Mouse (Mus musculus) adipocyte (in vitro differentiated cells): ENCODE measurements around the gene Slc2a10.

ENCODE experiments used
- DNase-seq: peaks from one replicate; pipeline ENCODE4 v3.0.0-alpha.2; 2016; ENCODE audit warnings: low spot score

The Slc2a10 gene

DNA sequence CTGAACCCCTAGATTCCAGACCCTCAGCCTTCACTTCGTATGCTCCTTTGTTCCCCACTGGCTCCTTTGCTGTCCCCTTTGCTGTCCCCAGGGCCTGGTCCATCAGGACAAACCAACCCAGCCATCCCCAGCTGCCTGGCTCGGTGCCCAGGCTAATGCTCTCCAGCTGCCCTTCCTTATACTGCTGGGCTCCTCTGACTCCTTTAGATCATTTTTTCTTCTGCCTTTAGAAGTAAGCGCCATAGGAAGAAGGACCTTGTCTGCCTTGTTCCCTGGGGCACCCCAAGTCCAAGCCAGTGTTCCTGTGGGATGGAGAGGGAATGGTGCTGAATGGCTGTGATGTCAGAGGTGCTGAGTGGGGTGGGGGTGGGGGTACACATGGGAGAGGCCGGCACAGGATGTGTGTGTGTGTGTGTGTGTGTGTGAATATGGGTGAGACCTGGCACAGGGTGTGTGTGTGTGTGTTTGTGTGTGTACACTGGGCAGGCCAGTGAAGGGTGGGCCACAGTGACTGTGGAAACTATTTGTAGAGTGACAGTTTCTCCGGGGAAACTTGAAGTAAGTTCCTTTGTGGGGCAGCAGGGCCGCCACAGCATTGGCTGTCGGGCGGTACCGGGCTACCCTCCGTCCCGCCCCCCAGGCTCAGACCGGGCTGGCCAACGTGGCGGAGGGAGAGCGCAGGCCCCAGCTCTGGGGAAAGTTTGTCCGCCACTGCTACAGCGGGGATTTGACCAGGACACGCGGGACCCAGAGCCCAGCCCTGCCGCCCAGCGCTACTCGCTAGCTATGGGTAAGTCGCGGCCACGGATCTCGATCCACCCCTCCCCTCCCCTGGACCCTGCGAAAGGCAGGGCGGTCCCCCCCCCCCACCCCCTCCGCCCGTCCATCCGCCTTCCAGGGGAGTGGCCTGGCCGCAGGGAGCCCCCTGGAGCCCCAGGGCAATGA, at the start of gene Slc2a10:
Gene Slc2a10, plus strand, starts transcription at position 529 of the 945 bp plus-strand sequence.
- DNase-seq = peak; percentile 56

DNA sequence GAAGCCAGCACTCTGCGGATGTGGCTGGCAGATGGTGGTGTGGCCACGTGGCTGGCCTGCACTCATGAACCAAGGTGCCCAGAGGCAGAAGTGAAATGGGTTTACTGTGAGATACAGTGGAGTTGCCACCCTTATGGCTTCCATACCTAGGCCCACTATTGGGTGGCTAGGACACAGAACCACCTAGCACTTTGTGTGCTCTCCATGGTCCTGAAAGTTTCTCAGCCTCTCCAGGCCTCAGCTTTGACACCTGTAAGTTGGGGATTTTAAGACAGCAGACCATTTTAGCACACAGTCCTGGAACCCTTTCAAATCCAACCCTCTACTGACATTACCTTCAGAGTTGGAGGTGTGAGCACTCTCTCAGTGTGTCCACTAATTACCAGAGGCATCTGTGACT, 46.9 kb upstream of the Slc2a10 start:
- peak; percentile 36 for DNase-seq

DNA sequence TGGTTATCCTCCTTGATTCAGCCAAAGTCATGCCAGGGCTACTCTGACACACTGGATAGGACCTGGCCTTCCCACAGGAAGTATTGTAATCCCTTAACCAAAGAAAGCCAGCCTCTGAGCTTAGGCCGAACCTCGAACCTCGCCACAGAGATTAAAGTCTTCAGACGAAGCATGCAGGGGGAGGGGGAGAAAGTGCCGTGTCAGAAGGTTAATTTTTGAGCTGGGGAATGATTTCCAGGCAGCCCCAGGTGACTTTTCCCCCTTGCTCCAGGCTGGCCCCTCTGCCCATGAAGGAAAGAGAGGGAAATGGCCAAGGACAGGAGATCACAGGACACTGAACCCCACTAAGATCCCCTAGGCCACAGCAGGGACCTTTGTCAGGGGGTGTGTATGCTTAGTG, 45.4 kb upstream of the Slc2a10 start:
- DNase-seq = no peak

DNA sequence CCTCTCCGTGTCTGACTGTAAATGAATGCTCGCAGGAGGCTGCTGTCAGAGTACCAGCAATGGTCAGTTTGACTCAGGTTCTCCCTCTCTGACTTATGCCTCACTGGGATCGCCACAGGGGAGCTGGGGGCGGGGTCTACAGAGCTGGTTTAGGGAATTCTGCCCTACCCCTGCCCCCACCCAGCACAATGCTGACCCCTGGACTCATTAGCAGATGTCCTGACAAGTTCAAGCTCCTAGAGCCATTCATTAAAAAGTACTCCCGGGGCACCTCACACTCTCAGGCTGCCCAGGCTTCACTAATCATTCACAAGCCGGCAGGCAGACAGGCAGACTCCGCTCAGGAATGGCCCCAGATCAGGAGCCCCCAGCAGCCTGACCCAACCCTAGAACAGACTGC, 43.9 kb upstream of the Slc2a10 start:
- DNase-seq = no peak

DNA sequence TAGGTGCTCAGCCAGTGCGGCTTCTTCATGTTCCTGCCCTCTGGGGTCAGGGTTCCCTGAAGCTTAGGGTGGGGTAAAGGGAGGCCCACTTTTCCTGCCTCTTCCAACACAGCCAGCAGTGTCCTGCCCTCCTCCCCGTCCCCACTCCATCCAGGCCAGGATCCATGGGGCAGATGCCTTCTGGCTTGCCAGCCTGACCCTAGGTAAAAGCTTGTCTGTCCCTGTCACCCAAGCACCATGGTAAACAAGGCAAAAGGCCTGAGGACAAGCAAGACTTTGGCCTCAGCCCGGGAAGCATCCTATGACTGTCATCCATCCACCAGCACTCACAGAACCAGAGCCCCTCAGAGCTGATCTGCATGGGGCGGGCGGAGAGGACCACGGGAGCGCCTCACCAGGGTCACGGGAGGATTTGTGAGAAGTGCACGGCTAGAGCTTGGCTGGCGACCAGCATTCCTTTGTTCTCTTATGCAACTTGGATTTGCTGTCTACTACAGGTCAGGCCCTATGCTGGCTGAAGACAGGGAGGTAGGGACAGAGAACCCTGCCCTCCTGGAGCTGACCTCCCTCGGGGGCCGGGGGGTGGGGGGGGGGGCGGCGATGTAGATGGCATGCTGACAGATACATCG, 35.6 kb upstream of the Slc2a10 start:
- DNase-seq = peak; percentile 39

DNA sequence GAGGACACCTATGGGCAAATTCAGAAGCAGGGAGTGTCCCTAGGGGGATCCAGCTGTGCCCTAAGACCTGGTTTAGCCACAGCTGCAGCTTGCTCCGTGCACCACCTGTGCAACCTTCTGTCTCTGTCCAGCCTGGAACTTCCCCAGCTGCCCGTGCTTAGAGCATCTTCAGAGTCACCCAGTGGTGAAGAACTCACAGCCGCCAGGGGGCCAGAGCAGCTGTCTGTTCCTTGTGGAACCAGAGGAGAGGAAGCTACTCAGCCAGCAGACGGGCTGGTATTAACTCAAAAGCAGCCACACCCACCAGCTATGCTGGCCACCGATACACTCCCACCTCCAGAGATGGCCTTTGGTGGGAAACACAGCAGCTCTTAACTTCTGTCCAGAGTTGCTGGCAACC, 33.4 kb upstream of the Slc2a10 start:
- no peak for DNase-seq

DNA sequence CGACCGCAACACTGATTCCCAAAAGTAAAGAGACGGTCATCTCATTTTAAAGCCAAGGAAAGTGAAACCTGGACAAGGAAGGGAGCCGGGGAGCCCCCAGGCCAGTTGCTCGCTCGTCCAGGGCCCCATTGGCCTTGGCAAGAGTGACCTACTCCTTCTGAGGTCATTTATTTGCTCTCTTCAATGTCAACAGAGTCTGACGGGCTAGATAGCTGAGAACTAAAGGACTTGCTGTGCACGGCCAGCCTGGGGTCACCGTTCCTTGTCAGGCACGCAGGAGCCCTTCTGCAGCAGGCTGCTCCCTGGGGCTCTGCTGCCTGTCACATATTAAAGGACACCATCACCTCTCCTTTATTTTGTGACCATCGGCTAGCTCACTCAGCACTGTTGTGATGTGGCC, 31.6 kb upstream of the Slc2a10 start:
- no peak for DNase-seq

DNA sequence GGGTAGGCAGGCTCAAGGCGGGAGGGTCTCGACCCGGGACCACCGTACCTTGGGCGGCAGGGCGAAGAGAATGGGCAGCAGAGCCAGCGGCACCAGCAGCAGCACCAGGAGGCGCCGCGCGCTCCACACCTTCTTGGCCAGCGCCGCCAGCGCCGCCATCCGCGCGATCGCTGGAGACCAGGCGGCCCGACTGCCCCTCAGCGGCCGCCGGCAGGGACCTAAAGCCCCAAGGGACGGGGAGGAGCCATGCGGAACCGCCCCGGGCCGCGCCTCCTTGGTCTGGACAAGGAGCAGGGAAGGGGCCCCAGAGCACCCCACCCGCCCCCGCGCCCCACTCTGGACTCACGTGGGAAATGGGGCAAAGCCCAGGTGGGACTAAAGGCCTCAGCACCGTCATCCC, 30.6 kb upstream of the Slc2a10 start, which contains the start of gene Slc13a3:
Gene Slc13a3, minus strand, starts transcription at position 228 of the 400 bp plus-strand sequence.
- DNase-seq = no peak

DNA sequence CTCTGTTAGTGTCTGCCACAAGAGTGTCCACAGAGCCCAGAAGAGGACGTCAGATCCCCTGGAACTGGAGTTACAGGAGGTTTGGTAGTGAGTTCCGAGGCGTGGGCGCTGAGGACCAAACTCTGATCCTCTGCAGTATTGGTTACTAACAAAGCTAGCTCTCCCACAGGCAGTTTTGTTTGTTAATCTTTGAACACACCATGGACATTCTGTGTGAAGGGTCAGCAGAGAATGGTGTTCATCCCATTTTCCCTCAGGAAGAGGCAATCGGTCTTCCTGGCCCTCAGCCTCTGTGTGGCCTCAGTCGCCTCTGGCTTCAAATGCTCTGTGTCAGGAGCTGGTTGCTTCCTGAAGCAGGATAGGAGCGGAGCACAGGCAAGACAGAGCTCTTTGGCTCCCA, 28.2 kb upstream of the Slc2a10 start:
- DNase-seq = no peak

DNA sequence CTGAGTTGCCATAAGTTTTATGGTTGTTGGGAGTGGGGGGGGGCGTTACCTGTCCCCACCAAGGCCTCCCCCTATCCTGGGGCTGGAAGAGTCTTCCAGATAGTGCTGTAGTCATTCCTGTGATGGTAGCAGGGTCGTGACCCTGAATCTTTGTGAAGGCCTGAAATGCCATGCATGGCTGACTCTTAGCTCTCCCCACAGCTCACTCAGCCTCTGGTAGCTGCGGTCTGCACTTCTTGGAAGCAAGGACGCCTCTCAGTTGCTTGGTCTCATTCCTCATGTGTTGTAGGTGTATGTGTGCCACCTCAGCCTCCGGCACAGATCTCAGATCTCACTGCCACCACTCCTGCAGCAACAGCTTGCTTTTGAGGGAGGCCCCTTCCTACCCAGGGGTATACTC, 27.7 kb upstream of the Slc2a10 start:
- DNase-seq = no peak

DNA sequence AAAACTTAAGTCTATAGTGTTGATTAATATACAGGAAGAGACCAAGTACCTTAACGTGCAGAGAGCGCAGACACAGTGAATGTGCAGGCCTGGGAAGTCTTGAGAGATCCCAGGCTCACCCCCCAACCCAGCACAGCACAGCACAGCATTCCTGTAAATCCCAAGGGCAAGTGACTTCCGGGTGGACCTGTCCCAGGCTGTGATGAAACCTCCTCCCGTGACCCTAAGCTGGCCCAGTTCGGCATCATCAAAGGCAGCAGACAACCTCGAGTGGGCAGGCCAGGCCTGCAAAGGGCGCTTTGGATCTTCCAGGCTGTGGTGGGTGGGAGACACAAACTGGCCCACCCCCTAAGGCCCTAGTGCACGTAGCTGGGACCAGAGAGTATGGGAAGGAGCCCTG, 21.6 kb upstream of the Slc2a10 start:
- DNase-seq = no peak

DNA sequence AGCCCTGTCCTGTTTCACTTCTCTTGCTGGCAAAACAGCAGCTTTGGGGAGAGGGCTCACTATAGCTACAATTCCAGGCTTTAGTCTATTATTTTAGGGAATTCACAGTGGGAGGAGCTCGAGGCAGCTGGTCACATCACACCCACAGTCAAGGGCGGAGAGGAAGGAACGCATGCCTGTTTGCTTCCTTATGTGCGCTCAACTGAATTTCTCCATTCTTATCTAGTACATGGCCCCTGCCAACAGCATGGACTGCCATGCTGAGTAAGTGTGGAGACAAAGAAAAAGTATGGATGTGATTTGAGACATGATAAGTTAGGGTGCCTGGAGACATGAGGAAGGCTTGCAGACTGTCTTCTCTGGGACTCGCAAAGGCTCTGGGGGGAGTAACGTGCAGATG, 19.4 kb upstream of the Slc2a10 start:
- no peak for DNase-seq

DNA sequence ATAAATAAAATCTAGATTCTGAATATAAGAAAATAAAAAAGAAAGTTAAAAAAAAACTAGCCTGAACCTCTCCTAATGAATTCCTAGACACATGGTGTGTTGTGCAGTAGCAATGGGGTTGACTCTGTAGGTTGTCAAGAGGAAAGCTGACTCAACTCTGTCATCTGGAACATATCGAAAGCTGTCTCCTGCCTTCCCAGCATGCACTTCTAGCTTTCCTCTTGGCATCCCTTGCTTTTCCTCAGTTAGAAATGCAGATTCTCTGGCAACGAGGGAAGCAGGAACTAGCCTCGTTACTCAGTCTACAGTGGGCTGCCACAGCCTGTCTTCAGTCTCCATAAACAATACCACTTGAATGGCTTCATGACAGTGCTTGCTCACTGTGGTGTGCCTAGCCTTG, 17.8 kb upstream of the Slc2a10 start:
- no peak for DNase-seq

DNA sequence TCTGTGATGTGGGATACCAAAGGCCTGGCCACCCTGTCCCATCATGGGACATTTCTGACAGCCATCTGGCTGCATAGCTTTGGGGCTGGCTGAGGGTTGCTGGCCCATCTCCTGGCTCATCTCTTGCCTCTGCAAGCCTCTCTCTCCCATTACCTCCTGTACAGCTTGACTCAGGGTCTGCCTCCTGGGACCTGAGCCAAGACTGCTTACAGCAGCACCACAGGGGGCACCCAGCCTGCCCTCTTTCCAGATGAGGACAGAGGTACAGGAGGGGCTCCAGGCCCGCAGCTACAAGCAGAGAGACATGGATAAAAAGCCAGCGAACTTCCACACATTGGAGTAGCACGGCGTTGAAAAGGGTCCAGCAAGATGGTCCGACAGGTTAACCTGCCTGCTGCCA, 17.2 kb upstream of the Slc2a10 start:
- no peak for DNase-seq

DNA sequence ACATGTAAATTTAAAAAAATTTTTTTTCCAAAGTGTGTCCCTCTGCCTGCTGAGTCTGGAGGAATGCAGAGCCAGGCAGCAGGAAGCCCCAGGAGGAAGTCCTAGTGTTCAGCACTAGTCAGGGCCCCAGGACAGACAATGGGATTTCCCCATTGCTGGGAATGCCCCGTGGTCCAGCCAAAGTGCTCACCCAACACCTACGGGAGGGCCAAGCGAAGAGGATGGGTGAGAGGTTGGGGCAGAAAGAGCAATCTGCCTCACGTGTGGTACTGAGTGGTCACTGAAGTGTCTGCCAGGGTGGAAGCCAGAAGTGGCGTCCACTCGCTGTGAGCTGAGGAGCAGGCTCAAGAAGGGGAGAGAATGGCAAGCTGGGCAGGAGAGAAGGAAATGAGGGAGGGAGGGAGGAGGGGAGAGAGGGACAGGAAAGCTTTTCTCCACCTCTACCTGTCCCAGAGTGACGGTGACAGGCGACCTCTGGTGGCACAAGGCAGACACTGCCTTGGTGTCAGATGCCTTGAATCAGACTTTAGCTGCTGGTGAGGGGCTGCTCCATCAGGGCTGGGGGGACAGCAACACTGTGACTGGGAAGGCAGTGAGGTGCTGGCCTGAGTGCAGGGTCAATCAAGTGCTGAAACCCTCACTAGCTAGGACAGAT, 16.6 kb upstream of the Slc2a10 start:
- peak; percentile 61 for DNase-seq

DNA sequence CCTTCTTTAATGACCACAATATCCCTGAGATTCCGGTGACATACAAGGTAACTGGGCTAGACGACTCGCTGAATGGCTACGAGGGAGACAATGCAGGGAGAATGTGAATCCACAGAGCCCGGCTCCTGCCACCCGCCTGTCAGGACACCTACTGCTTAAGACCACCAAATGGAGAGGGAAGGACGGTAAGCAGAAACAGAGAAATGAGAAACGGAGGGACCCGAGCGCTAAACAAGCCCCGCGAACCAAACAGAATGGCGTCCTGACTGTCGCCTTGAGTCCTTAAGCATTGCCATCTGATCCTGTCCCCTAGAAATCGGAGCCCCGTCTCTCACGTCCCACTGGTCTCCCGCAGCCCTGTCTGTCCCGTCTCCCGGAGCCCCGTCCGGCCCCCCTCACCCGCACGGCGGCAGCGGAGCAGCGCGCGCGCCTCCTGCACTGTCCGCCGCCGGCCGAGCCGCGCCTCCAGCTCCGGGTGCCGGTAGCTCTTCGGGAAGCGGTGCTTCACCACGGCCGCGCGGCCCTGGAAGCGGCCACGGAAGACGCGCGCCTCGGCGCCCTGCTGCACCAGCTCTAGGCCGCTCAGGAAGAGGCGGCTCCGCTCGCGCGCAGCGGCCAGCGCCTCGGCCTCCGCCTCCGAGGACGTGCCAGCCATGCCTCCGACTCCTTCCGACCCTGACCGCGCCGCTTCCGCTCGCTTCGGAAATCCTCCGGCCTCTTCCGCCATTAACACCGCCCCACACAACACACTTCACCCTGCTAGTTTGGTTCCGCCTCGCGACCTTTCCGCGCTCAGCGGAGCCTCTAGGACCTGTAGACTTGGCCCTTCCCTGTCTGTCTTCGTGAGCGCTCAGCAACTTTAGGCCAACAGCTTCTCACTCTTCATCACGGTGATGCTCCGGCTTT, 10.7 kb upstream of the Slc2a10 start, which contains the start of gene Trp53rka:
Gene Trp53rka, minus strand, starts transcription at position 677 of the 906 bp plus-strand sequence.
- peak; percentile 88 for DNase-seq

DNA sequence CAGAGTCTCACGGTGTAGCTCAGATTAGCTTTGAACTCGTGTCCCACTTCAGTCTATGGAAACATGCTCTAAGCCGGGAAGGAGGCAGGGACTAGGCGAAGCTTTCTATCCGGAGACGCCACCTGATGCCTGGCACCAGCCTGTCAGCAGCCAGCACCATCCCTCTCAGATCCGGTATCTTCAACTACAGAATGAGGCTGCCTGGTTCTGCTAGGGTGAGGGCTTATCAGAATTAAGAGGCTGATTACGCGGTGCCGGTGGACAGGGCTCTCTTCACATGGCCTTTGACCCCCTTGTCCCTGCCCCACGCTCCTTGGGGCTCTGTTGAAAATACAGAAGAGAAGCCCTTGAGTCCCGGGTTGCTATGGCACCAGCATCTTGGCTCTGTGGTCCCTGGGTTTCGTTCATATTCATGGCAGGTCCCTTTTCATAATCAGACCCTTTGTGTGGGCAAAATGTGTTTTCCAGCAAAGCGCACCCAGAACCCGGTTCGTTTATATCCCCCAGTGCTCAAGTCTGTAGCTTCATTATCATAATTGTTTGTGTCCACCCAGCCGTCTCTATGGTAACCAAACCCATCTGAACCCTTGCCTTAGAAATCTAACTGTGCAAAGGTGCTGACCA, 9.9 kb upstream of the Slc2a10 start:
- DNase-seq = no peak

DNA sequence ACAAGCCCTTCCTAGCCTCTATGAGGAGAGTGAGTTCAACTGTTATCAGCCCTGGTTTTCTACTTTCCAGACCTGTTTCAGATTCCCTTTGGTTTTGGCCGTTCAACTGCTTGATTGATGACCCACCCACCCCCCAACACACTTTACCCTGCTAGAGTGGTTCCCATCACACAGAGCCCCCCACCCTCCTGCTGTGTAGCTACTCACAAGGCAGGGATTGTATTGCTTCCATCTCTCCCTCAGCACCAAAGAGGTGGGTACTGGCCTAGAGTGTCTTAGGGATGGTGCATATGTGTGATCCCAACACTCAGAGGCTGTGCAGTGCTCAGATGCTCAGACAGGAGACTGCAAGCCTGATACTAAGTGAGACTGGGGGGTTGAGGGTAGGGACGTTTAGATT, 9.1 kb upstream of the Slc2a10 start:
- no peak for DNase-seq

DNA sequence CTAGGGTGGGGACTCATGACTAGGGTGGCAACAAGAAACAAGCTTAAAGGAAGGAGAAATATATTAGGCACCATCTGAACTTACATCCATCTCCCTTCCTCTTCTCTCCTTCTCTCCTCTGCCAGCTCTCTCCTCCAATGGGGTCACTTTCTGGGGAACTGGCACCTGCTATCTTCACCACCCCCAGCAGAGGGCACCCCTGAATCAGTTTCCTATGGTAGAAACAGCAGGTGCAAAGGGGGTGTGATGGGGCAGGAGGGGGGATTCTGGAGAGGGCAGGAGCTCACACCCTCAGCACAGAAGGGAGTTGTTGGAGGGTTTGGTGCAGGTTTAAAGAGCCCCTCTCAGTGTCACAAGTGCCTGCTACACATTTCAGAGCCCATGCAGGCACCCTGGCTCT, 7.3 kb upstream of the Slc2a10 start:
- peak; percentile 52 for DNase-seq

DNA sequence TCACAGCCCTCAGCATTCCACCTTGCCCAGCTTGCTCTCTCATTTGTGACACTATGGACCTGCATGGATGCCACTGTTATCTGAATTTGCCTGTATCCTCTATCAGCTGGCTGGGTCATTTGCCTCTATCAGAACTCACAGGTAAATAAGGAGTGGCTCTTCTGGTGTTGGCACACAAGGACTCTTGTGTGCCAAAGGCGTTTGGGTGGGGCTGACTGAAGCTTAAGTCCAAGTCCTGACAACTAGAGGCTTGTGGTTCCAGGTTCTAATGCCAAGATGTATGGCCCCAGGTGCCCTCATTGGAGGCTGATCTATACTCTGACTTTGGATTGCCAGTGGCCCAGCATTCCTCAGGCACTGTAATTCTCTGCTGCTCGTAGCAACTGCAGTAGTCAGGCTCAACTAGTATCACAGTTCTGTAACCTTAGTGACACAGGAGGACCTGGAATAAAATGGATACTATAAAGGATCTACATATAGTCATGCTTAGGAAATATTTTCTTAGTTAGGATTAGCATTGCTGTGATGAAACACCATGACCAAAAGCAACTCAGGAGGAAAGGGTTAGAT, 5.8 kb upstream of the Slc2a10 start:
- DNase-seq = no peak

DNA sequence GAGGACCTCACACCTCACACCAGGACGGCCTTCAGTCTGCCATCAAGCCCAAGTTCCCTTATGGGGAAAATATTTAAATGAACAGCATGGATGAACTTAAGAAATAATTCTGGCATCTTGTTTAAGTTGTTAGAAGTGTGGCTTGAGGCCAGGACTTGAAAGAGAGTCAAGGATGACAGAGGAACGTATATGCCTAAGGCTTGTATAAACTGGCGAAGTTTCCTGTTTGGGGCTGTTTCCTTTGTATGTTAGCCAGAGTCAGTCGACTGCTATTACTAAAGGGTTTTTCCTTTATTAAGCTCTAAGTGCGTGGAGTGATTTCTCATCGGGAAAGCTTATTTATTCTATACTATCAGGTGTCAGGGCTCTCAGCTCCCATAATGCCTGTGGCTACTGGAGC, 4.8 kb upstream of the Slc2a10 start:
- DNase-seq = no peak
